Mouse (Mus musculus) testis, postnatal 14 days (tissue): ENCODE measurements around the gene Chchd1.
A peak's percentile ranks its signal among the peaks of the same experiment; 100 is the strongest.

Source experiments
- DNase-seq: peaks from one replicate; pipeline ENCODE4 v3.0.0; 2021; ENCODE audit warnings: low spot score

The Chchd1 gene

DNA sequence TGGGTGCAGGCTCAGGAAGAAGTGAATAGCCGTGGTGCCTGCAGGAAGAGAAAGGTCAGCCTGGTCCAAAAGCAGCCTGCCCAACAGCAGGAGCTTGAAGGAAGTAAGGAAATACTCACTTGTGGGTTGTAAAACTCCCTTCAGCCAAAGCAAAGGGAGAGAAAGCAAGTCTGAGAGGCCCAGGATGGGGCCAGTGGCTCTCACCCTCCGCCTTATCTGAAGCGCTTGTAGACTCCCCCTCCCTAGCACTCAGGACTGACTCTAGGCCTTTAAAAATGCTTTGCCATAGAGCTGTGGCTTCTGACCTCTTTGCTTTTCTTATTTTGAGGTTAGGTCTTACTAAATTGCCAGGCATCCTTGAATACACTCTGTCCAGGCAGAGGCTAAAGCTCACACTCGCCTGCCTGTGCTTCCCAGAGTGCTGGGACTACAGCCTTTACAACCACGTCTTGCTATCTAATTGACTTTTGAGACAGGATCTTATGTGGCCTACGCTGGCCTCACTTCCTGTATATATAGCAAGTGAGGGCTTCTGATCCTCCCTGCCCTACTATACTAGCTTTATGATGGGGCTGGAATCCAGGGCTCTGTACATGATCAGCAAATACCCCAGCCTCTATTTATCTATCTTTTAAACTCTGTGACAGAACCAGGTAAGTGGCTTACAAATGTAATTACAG, 23.0 kb downstream of the Chchd1 start:
- no peak for DNase-seq

DNA sequence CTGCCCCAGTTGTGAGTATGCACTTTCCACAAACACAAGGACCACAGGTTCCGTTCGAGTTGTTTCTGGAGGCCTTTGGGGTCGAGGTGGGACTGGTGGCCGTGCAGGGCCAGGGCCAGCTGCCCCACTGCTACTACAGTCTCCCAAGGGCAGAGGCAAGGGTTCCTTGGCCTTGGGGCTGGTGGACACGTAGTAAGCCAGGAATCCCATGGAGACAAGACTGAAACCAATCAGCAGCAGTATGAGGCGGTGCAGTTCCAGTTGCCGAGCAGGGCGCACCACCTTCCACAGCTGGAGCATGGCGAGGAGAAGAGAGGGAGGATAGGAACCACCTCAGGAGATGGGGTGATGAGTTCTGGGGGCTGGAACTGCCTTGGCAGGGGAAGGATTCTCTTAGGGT, 27.1 kb downstream of the Chchd1 start:
- no peak for DNase-seq

DNA sequence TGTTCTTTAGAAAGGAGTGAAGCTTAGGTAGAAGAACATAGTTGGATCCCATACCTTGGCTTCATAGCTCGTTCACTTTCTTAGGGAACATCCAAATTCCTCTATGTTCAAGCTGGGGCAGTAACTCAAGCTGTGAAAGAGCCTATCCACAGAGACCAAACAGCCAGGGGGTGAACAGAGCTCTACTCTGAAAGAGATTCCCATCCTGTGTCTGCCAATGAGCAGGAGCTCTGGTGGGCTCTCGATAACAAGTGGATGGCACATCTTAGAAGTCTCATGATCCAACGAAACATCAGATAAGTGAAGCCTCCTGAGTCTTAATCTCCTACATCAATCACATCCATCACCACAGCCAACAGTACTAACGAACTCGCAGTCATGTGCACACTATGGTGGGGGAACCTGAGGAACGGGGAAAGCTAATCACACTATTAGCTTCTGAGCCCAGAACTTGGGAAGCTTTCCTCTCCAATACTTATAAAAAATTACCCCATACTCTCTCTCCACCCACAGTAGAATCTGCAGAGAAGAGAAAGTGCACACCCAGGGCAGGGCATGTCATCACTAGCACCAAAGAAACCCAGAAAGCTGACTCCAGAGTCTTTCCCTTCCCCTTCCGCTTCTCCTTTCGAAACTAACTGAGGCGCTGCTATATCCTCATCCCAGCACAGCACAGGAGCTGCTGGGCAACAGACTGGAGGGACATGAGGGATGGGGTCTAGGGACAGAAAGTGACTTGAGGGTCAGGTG, 28.2 kb downstream of the Chchd1 start:
- no peak for DNase-seq

DNA sequence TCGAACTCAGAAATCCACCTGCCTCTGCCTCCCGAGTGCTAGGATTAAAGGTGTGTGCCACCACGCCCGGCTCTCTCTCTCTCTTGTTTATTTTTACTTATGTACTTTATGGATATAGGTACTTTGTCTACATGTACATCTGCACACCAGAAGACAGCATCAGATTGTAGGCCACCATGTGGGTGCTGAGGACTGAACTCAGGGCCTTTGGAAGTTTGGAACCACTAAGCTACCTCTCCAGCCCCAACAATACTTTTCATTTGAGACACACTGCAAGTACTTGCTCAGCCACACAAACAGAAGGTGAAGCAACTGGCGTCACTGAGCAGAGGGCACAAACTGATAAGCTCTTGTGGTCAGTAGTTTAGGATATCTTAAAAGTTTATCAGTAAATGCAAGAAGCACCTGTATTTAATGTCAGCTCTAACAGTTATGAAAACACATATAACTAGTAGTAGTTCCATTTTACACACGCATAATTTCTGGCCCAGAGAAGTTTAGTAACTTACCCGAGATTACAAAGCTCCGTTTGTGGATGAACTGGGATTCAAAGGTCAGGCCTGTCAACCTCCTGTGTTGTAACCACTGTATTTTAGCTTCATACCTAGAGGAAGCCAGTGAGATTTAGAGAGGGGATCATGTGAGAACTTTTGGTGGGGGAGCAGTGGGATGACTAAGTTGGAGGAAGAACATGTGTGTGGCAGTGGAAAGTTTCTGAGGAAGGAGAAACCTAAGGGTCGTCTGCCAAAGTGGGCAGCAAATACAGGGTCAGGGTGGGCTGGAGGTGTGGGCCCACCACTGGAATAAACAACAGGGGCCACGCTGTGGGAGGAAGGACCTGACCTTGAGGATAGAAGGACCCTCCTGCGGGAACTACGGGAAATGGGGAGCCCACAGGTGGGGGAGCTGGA, 30.5 kb downstream of the Chchd1 start:
- DNase-seq, result no peak

DNA sequence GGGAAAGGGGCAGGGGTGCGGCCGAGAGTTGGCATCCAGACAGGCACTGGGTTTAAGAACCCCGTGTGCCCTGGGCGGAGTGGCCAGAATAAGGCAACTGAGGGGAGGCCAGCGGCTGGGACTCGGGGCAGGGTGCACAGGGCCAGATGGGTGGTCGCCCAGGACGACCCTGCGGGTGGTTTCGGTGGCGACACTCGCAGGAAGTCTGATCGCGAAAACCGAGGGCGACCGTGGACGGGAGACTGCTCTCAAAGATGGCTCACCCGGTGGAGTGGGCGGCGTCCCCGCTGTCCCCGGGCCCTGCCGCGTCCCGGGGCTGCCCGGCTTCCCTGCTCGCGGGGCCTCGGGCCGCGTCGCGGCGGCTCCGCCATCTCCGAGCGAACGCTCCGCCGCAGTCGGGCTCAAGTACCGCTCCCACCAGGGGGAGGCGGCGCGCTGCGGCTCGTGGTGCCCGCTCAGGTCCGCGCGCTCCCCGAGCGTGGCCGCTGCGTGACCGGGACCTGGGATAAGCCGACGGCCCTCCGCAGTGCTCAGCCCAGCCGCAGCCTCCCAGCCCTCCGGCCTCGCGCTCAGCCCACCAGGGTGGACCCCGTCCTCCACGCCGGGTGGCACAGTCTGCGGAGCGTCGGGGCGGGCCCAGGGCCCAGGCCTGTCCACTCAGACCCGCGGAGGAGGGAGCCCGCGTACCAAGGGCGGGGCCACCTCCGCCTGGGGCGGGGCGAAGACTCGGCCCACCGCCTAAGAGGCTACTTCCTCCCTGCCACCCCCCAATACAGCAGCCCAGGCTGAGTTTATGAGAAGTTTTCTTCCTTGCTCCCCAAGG, 31.4 kb downstream of the Chchd1 start, which contains the start of gene Ndst2:
Gene Ndst2 (minus strand): TSS at position 611 of the 823 bp plus-strand sequence.
- peak; percentile 86 for DNase-seq

DNA sequence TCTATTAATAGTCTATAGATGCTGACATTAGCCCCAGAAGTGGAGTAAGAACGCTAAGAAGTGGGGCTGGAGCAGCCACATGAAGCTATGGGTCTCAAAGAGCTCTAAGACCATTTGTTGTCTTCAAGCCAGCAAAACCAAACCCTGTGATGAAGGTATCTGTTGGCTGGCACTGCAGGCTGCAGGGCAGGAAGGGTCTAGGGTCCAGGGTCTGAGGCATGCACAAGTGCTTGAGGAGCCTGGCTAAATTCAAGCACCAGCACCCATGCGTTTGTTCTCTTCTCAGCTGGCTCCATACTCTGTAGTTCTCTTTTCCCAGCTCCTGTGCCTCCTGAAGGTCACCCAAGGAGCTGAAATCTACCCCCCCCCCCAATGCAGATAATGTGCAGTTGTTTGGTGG, 32.2 kb downstream of the Chchd1 start:
- DNase-seq, result no peak

DNA sequence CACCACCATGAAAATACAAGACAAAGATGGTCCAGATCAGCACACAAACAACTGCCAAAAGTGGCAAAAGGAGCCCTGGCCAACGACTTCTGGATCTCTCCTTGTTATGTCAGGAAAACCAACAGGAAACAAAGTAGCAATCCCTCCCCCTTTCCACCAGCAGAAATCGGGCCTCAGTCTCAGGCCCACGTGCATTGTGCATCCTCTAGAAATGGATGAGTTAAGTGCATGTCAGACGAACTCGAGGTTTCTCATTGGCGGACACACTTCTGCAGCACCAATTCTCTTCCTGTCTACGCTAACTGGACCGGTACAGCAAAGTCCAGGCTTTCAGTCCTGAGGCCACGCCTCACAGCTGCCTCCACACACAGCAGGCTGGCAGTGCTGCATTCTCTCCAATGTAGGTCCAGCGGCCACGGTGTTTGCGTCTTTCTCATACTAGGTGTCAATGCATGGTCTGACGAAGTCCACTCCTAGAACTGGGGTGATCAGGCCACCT, 33.1 kb downstream of the Chchd1 start:
- peak; percentile 58 for DNase-seq

DNA sequence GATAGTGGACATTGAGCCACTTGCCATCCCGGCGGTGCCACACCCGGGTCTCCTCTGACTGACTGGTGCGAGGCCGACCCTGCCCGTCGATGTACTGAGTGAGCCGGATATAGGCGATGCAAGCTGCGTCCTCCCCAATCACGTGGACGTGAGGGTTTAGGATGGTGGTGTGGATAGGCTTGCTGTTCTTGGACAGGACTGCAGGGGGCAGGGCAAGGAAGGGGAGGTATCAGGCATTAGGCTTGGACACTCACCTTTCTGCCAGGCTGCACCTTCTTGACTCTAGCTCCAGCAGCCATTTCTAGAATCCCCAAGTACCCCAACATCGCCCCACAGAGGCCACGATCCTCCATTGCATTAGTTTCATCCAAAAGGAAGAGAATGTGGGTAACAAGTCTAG, 34.5 kb downstream of the Chchd1 start:
- no peak for DNase-seq

DNA sequence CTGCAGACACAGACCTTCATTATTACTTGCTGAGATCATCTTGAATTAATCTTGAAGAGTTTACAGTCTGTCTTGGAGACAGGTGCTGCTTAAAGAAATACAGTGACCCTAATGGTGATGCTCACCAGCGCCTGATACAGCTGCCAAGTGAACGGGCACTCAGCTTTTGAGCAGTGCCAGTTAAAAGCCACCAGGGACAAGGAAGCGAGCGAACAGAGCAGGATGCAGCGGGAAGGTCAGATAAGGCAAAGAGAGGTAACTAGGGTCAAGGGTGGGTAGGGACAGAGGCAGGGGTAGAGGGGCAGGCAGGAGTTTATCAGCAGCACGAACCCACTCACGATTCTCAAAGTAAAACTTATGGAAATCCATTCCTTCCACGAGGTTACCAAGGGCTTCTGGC, 35.7 kb downstream of the Chchd1 start:
- DNase-seq, result no peak

DNA sequence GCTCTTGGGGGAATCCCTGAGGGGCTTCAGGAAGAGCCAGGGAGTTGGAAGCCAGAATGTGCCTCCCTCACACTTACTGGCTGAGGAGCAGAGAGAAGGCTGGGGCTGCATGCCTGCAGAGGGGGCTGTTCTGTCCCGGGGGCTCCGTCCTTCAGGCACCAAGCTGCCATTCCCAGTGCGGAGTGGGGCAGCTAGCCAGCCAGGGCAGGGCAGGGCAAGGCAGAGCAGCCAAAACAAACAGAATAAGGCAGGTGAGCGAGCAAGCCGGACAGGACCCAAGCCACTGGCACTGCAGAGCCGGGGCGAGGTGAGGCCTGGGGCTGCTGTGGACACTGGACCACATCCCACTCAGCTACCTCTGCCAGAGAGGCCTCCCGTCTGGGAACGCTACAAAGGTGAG, 38.5 kb downstream of the Chchd1 start:
- DNase-seq, result no peak

DNA sequence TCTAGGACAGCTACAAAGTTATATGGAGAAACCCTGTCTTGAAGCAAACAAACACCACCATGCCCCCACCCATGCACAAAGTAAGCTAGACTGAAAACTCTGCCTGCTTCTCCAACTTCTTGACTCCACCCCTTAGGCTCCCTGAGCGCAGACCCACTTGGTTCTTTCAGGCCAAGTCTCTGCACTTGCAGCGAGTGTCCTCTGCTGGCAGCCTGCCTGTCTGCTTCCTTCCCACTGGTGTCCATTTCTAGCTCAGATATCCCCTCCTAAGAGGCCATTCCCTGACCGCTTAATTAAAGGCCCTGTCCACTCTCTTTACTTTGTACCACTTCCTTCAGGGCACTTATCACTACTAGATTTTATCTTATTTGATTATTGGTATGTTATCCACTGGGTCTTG, 40.8 kb downstream of the Chchd1 start:
- no peak for DNase-seq

DNA sequence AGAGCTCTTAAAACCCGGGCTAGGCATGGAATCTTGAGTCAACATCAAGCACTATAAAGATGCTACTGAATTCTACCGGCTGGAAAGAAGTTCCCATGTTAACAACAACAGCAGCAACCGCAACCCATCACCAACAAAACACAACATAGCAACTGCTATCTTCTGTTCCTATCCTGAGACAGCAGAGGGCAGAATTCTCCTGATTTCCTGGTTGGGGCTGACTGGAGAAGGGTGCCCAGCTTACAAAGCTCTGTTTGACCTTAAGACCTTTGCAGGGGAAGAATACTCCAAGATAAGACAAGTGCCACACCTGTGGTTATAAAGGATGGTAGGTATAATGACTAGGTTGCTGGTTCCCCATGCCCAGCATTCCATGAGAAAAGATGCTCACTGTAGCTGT, 44.1 kb downstream of the Chchd1 start:
- no peak for DNase-seq

DNA sequence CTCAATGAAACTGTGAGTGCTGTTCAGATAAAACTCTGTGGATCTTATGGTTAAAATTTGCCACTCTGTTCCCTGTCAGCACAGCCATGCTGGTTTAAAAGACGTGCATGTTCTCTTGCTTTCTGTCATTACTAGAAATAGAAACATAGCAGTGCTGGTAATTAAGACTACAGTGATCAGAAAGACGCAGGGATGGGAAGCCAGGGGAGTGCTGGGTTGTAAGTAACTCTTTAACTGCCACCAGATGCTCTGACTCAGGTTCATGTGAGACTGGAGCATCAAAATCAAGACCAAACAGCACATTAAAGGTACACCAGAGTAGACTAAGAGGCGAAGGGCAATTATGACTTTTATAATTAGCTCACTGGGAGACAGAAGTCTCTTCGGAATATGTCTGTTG, 45.6 kb downstream of the Chchd1 start:
- DNase-seq, result no peak

DNA sequence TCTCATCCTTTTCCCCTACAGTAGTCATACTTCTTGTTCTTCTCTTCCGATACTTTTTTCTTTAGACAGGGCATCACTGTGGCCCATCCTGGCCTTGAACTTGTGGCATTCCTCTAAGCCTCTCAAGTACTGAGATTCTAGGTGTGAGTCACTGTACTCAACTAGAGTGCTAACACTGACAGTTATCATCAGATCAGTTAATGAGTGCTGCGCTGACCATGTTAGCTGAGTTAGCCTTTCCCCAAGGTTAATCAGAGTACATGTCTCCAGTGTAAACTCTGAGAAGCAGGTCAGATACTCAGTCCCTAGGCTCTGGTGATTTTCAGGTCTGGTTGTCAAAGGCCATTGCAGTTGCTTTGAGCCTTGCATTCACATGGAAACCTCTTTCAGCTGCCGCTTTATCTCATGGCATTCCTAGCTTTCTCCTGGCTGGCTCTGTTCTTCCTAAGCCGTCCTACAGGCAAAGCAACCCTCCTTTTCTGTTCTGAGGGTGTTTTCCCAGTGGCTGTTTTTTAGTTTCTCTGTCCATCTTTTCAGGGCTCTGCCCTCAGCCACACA, 46.8 kb downstream of the Chchd1 start:
- DNase-seq, result no peak

DNA sequence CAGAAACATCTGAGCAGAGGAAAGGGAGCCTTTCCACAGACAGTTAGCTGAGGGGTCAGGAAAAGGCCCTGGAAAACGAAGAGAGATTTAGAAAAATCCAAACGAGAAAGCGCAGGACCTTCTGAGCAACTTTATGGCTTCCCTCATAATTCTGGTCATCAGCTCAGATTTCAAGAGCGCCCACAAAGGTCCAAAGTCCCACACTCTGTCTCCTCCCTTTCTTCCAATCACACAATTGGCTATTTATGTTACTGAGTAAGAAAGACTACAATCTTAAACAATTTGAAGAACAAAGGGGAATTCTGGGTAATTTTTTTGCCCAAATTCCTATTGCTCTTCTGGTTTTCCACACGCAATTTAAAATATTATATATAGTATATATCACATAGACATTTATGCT, 47.7 kb downstream of the Chchd1 start:
- DNase-seq, result no peak

DNA sequence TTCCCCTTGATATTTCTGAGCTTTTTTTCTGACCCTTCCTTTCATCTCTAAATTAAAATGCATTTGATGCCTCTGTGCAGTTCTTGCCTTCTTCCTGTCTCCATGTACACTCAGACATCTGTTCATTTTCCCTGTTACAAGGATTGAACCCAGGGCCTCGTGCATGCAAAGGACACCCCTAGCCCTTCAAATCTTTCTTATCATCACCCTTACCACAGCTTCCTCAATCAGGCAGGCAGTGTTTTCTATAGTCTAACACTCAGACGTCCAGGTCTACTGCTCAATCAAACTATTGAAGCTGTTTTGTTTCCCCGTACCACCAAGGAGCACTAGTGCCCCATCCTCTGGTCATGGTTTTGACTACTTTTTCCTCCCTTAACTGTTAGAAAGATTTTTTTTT, 51.0 kb downstream of the Chchd1 start:
- DNase-seq, result no peak
